Mouse (Mus musculus): ENCODE data around the gene Ccdc86.

- no peak for TF ChIP-seq CTCF (IDR thresholded peaks at IDR 0.05)
- TF ChIP-seq POLR2A (IDR thresholded peaks at IDR 0.05; ENCODE audit: insufficient read depth, low read depth, low read length): no peak
Measured at GRCm38 (mm10) chr19:10914291-10914690, 34.8 kb downstream of the Ccdc86 start.

Measured in heart, adult 2 months (tissue).